Mouse (Mus musculus) ES-Bruce4 (cell line): ENCODE measurements around the gene Rab30.

ENCODE experiments used
- CTCF ChIP-seq: IDR thresholded peaks from one replicate; pipeline ENCODE4 v1.8.1; 2011; ENCODE audit warnings: low read depth, low read length
- POLR2A ChIP-seq: IDR thresholded peaks from one replicate; pipeline ENCODE4 v1.8.1; 2011; ENCODE audit warnings: low read length; ENCODE audit not compliant: insufficient read depth

- TF ChIP-seq CTCF: no peak
- TF ChIP-seq POLR2A: no peak
These were observed 21.1 kb upstream of the Rab30 start for GRCm38 (mm10) chr7:92720156-92720905.
